ENCODE assay signal across 8 mouse cellular contexts in genomic region chr5:122439400-122440094, GRCm38 (mm10). TPM values are rescaled to one million over a fixed set of nuclear protein-coding genes. Genes with fewer than 3 reads are reported as not detected.
DNase-seq lines count a peak whose midpoint lies in the region; ATAC-seq lines count a peak whose summit lies in the region.

No protein-coding gene starts in this region.

- no peaks in the 10 kb centered on the region for H3K4me1 ChIP-seq in heart, embryonic 11.5 days (ENCODE audit: control insufficient read depth, insufficient read depth, low read length)
- H3K4me1 ChIP-seq in intestine, embryonic 16.5 days (ENCODE audit: control insufficient read depth, insufficient read depth, low read length) = no peaks in the 10 kb centered on the region

- no peak overlapping the region for H3K4me2 ChIP-seq in heart, embryonic 11.5 days
- H3K4me2 ChIP-seq in intestine, embryonic 16.5 days (ENCODE audit: low read depth, low read length) = no peak overlapping the region

- no peak overlapping the region for H3K4me3 ChIP-seq in heart, embryonic 11.5 days (ENCODE audit: low read depth, low read length)
- H3K4me3 ChIP-seq in intestine, embryonic 16.5 days (ENCODE audit: low read length) = no peak overlapping the region

- WGBS in heart, embryonic 11.5 days (ENCODE audit: insufficient replicate concordance) = 85% methylated on average over 19 of the region's 19 CpGs
- WGBS in intestine, embryonic 16.5 days = 74% methylated on average over 19 of the region's 19 CpGs

- H3K9ac ChIP-seq in heart, embryonic 11.5 days (ENCODE audit: low read depth, low read length) = 0 out of 2 replicates have a peak overlapping the region, but pooled peaks have one; percentile 16
- no peak overlapping the region for H3K9ac ChIP-seq in intestine, embryonic 16.5 days (ENCODE audit: low read depth, low read length)

- H3K27ac ChIP-seq in heart, embryonic 11.5 days (ENCODE audit: low read depth, low read length) = no peak overlapping the region
- H3K27ac ChIP-seq in intestine, embryonic 16.5 days (ENCODE audit: low read length) = no peak overlapping the region

- H3K36me3 ChIP-seq in heart, embryonic 11.5 days (ENCODE audit: control insufficient read depth, insufficient read depth, low read length) = peaks cover 73% of the 10 kb centered on the region
- H3K36me3 ChIP-seq in intestine, embryonic 16.5 days (ENCODE audit: control insufficient read depth, insufficient read depth, low read length) = peaks cover 53% of the 10 kb centered on the region

- no peak for ATAC-seq in heart, embryonic 11.5 days (replicated peaks; ENCODE audit: insufficient number of reproducible peaks, low FRiP score, low TSS enrichment)
- ATAC-seq in activated CD4-positive, CD25-positive, alpha-beta regulatory T cell, adult 4 months = no peak
- ATAC-seq in intestine, embryonic 16.5 days = no peak

- peak; percentile 41 for DNase-seq in layer of hippocampus, adult 9-11 months
- no peak for DNase-seq in layer of hippocampus, postnatal 25 days (ENCODE audit: extremely low spot score in 1 of 2, low spot score in 1 of 2)
- DNase-seq in kidney, adult 9 months = peak; percentile 62
- DNase-seq in lung, postnatal 36 days = peak; percentile 36
- DNase-seq in urinary bladder, adult 18-20 months (ENCODE audit: low spot score in 2 of 2) = no peak

- no peaks in the 10 kb centered on the region for H3K9me3 ChIP-seq in heart, embryonic 11.5 days (replicated peaks; ENCODE audit: control insufficient read depth, low read length)
- no peaks in the 10 kb centered on the region for H3K9me3 ChIP-seq in intestine, embryonic 16.5 days (ENCODE audit: control insufficient read depth, low read length)

- no peaks in the 10 kb centered on the region for H3K27me3 ChIP-seq in heart, embryonic 11.5 days (ENCODE audit: control insufficient read depth, insufficient read depth, low read length)
- no peaks in the 10 kb centered on the region for H3K27me3 ChIP-seq in intestine, embryonic 16.5 days (replicated peaks; ENCODE audit: control insufficient read depth, insufficient read depth, low read length)

RNA-seq across cellular contexts. Expression of gene Anapc7, which starts 18.1 kb away (rescaled TPM):
- total RNA-seq in layer of hippocampus, postnatal 25 days (2021) = 10 to 100 TPM; 27.6 to 28.1 TPM
- polyA plus RNA-seq in heart, embryonic 11.5 days (2014; fragmentation: Nextera tagmentation; extraction: Ambion mirVana) = 20.9 and 22.1 TPM in 2 replicates
- 10 to 100 TPM; 13.4 to 23.7 TPM for polyA plus RNA-seq in activated CD4-positive, CD25-positive, alpha-beta regulatory T cell, adult 4 months (2017; shearing (Covaris generic))
- polyA plus RNA-seq in intestine, embryonic 16.5 days (2015; fragmentation: Nextera tagmentation; extraction: Ambion mirVana) = 35.9 and 40.1 TPM in 2 replicates

RNA-seq across cellular contexts. Expression of gene Arpc3, which starts 47.9 kb away (rescaled TPM):
- total RNA-seq in layer of hippocampus, postnatal 25 days (2021) = 100 to 1,000 TPM; 285 to 290 TPM
- polyA plus RNA-seq in heart, embryonic 11.5 days (2014; fragmentation: Nextera tagmentation; extraction: Ambion mirVana) = 39.3 and 81.8 TPM in 2 replicates
- 100 to 1,000 TPM; 443 to 614 TPM for polyA plus RNA-seq in activated CD4-positive, CD25-positive, alpha-beta regulatory T cell, adult 4 months (2017; shearing (Covaris generic))
- 161 and 164 TPM in 2 replicates for polyA plus RNA-seq in intestine, embryonic 16.5 days (2015; fragmentation: Nextera tagmentation; extraction: Ambion mirVana)

Comparison
In these comparisons a context has a peak if more than half of its experiments do, and no peak if none do; other contexts are left out.
1. DNase-seq: peak in layer of hippocampus, adult 9-11 months (single experiment), kidney, adult 9 months (single experiment) and lung, postnatal 36 days (single experiment); none in layer of hippocampus, postnatal 25 days (0 of 2) and urinary bladder, adult 18-20 months (0 of 2).